Mouse (Mus musculus) kidney, adult 2 months (tissue): ENCODE results near the gene Gm43552. TPM values are rescaled to one million over a fixed set of nuclear protein-coding genes. Genes with fewer than 3 reads are reported as not detected.
A peak's percentile ranks its signal among the peaks of the same experiment; 100 is the strongest.

Source experiments
- DNase-seq: peaks from one replicate; pipeline ENCODE4 v3.0.0; 2021
- H3K27ac ChIP-seq: fragments of 200-500 bp; 2 replicates; pipeline ENCODE4 v1.5.1; 2012; ENCODE audit warnings: low read depth, low read length, control low read depth, inconsistent platforms; ENCODE audit not compliant: insufficient read depth
- H3K27me3 ChIP-seq: fragments of 200-500 bp; replicated peaks from 2 replicates; pipeline ENCODE4 v1.6.1; 2012; ENCODE audit warnings: mild to moderate bottlenecking, moderate library complexity, low read length, inconsistent platforms; ENCODE audit not compliant: control insufficient read depth, insufficient read depth
- H3K36me3 ChIP-seq: fragments of 200-500 bp; 2 replicates; pipeline ENCODE4 v1.6.1; 2012; ENCODE audit warnings: mild to moderate bottlenecking, moderate library complexity, low read length, inconsistent platforms; ENCODE audit not compliant: control insufficient read depth, insufficient read depth
- H3K4me1 ChIP-seq: fragments of 200-500 bp; 2 replicates; pipeline ENCODE4 v1.6.1; 2011; ENCODE audit warnings: low read length; ENCODE audit not compliant: control insufficient read depth, insufficient read depth
- H3K4me3 ChIP-seq: fragments of 200-500 bp; 2 replicates; pipeline ENCODE4 v1.5.1; 2011; ENCODE audit warnings: mild to moderate bottlenecking, low read depth, low read length, control low read depth; ENCODE audit not compliant: insufficient read depth
- CTCF ChIP-seq: fragments of 200-500 bp; conservative IDR thresholded peaks from 2 replicates; pipeline ENCODE4 v1.5.1; 2011; ENCODE audit warnings: low read depth, mild to moderate bottlenecking, control low read depth, low read length, moderate library complexity, mixed read lengths; ENCODE audit not compliant: insufficient read depth, insufficient read length
- POLR2A ChIP-seq: fragments of 200-500 bp; IDR thresholded peaks from one replicate; pipeline ENCODE4 v1.6.1; 2011; ENCODE audit warnings: low read depth, low read length, control low read depth
- WGBS: fragments of 180-500 bp; shearing (Covaris S2); methylation state at CpG from one replicate; pipeline ENCODE4 v1.1.7; 2018; 5-methylcytosine and 5-hydroxymethylcytosine counted together
- polyA plus RNA-seq: library from polyadenylated mRNA; depleted of rRNA; stranded (reverse); fragments of >200 nt; gene quantifications from 2 replicates; pipeline ENCODE4 v1.2.3, GENCODE M21; 2012; rRNA removed

The Gm43552 gene
- polyA plus RNA-seq, 1 experiment, result not detected

- no peak overlapping the region for H3K27ac ChIP-seq
- H3K4me1 ChIP-seq, result no peaks in the 10 kb centered on the region
- no peaks in the 10 kb centered on the region for H3K36me3 ChIP-seq
- H3K4me3 ChIP-seq, result no peak overlapping the region
- DNase-seq, result no peak
- no peak for TF ChIP-seq POLR2A
- no peak for TF ChIP-seq CTCF
- 92% methylated on average over 7 of the region's 7 CpGs for WGBS
- no peaks in the 10 kb centered on the region for H3K27me3 ChIP-seq
Measured at GRCm38 (mm10) chr5:65394425-65394824, 98.2 kb downstream of the Gm43552 start.

GRCm38 (mm10) chr5:65391753-65392152 lies 100.9 kb downstream of the Gm43552 start:
- Histone ChIP-seq H3K4me1 (no peaks in the 10 kb centered on the region), H3K27ac (peak overlapping the region; percentile 73; the same call in 1 of the 2 replicates), H3K36me3 (no peaks in the 10 kb centered on the region), H3K27me3 (no peaks in the 10 kb centered on the region), H3K4me3 (peak overlapping the region; percentile 92)
- TF ChIP-seq CTCF (no peak), POLR2A (no peak)
- DNase-seq, result no peak
- 2% methylated on average over 12 of the region's 12 CpGs for WGBS

- TF ChIP-seq POLR2A (peak; percentile 86), CTCF (no peak)
- Histone ChIP-seq H3K27me3 (no peaks in the 10 kb centered on the region), H3K4me1 (no peaks in the 10 kb centered on the region), H3K4me3 (peak within 1 kb of the TSS; percentile 92), H3K27ac (peak within 1 kb of the TSS; percentile 90), H3K36me3 (no peaks in the 10 kb centered on the region)
- under 1% methylated on average over 83 of the region's 83 CpGs for WGBS
- DNase-seq, result peak; percentile 99
Measured at GRCm38 (mm10) chr5:65390648-65391644, 101.7 kb downstream of the Gm43552 start, which contains the start of the genes Rpl9 and Lias. Rpl9 (minus strand) TSS chr5:65391444. Lias (plus strand) TSS chr5:65391497.

GRCm38 (mm10) chr5:65387008-65387867 lies 105.4 kb downstream of the Gm43552 start:
- no peak for TF ChIP-seq POLR2A
- TF ChIP-seq CTCF, result no peak
- 75% methylated on average over 6 of the region's 6 CpGs for WGBS
- Histone ChIP-seq H3K27ac (no peak overlapping the region), H3K4me3 (no peak overlapping the region), H3K27me3 (no peaks in the 10 kb centered on the region), H3K4me1 (no peaks in the 10 kb centered on the region), H3K36me3 (no peaks in the 10 kb centered on the region)
- DNase-seq, result no peak

GRCm38 (mm10) chr5:65385704-65386103 lies 106.9 kb downstream of the Gm43552 start:
- WGBS, result 86% methylated on average over 2 of the region's 2 CpGs

More at GRCm38 (mm10) chr5:65385704-65386103, 106.9 kb downstream of the Gm43552 start:
- H3K27ac ChIP-seq, result no peak overlapping the region
- TF ChIP-seq CTCF (no peak), POLR2A (no peak)
- no peak overlapping the region for H3K4me3 ChIP-seq
- no peak for DNase-seq
- no peaks in the 10 kb centered on the region for H3K27me3 ChIP-seq
- no peaks in the 10 kb centered on the region for H3K36me3 ChIP-seq
- no peaks in the 10 kb centered on the region for H3K4me1 ChIP-seq

Other genes starting within 250 kb of the Gm43552 start
- gene Rfc1, start 157.2 kb downstream of the Gm43552 start, polyA plus RNA-seq, result 9.1 and 10.9 TPM in 2 replicates
- 1.5 and 1.8 TPM in 2 replicates for gene Klb, start 144.5 kb downstream of the Gm43552 start, polyA plus RNA-seq
- 220 and 310 TPM in 2 replicates for gene Rpl9, start 101.4 kb downstream of the Gm43552 start, polyA plus RNA-seq
- gene Lias, start 101.3 kb downstream of the Gm43552 start, polyA plus RNA-seq, result 18.6 and 26.1 TPM in 2 replicates
- gene Ugdh, start 56.9 kb downstream of the Gm43552 start, polyA plus RNA-seq, result 29.6 and 31.2 TPM in 2 replicates
- gene Smim14, start 44.4 kb upstream of the Gm43552 start, polyA plus RNA-seq, result 111 and 114 TPM in 2 replicates
- gene Ube2k, start 44.4 kb upstream of the Gm43552 start, polyA plus RNA-seq, result 23.1 and 35.1 TPM in 2 replicates
- gene Pds5a, start 205.4 kb upstream of the Gm43552 start, polyA plus RNA-seq, result 14.4 and 17.3 TPM in 2 replicates